ENCODE assay signal across 9 mouse cellular contexts in genomic region chr5:107320703-107321102, GRCm38 (mm10). TPM values are rescaled to one million over a fixed set of nuclear protein-coding genes. Genes with fewer than 3 reads are reported as not detected.
DNase-seq lines count a peak whose midpoint lies in the region; ATAC-seq lines count a peak whose summit lies in the region.
"Had no signal": no experiment of that assay in that cellular context is flagged by ENCODE, and none has a peak within 500 bp of the region (broad histone marks: within the 10 kb centered on the region; RNA-seq: fewer than 3 reads in every experiment).

No protein-coding gene starts in this region.

- peak; percentile 46 for DNase-seq in adrenal gland, postnatal 10 days
- DNase-seq in adrenal gland, postnatal 4 days (ENCODE audit: low spot score in 2 of 2) = no peak
- peak; percentile 9 to 39 for DNase-seq in left cerebral cortex, postnatal 14 days (ENCODE audit: low spot score in 2 of 2)
- no peak for DNase-seq in left cerebral cortex, adult 8-10 months (ENCODE audit: low spot score in 2 of 2)
- DNase-seq in c-Kit-negative CD71-positive TER-119-positive erythroid progenitor cells, embryonic 14.5 days (ENCODE audit: low read depth, low spot score) = peak; percentile 5
- DNase-seq in induced T-regulatory cell, adult 2 months (ENCODE audit: low read depth) = peak; percentile 66
- peak; percentile 63 for DNase-seq in splenic B cell, adult 2 months (ENCODE audit: low read depth, low spot score)

- H3K36me3 ChIP-seq in splenic B cell, adult 2 months (ENCODE audit: control insufficient read depth, insufficient read depth, low read length, poor library complexity, severe bottlenecking) = no peaks in the 10 kb centered on the region
- H3K36me3 ChIP-seq: hindbrain, embryonic 15.5 days had no signal

- no peaks in the 10 kb centered on the region for H3K27me3 ChIP-seq in splenic B cell, adult 2 months (ENCODE audit: control insufficient read depth, insufficient read depth, low read length, poor library complexity, severe bottlenecking)
- H3K27me3 ChIP-seq: hindbrain, embryonic 15.5 days had no signal

- no peak for ATAC-seq in monocyte, adult 5-6 weeks (replicated peaks; ENCODE audit: insufficient number of reproducible peaks, low FRiP score, low TSS enrichment, poor library complexity, severe bottlenecking)

- intact Hi-C loops in left cerebral cortex, postnatal 14 days (cut with DNase I) = loop anchor here (1.0 to 2.0 kb wide), 3 partner anchors 324 to 460 kb away; no protein-coding TSS in a partner anchor

RNA-seq across cellular contexts. Expression of gene Brdt, which starts 10.3 kb away (rescaled TPM):
- total RNA-seq in adrenal gland, postnatal 10 days (2021) = 1 to 10 TPM; 2.6 to 3.5 TPM
- total RNA-seq in adrenal gland, postnatal 4 days (2021) = 1 to 10 TPM; 5.6 to 8.2 TPM
- 10 to 100 TPM; 13.1 to 15.0 TPM for total RNA-seq in left cerebral cortex, postnatal 14 days (2021)
- 10 to 100 TPM; 11.3 to 13.8 (median 13.1) TPM for total RNA-seq in left cerebral cortex, adult 8-10 months (2022)
- 0.29 to 1.1 TPM (median 0.32 TPM) in 3 replicates for total RNA-seq in monocyte, adult 5-6 weeks (2017)

RNA-seq across cellular contexts. Expression of gene Tgfbr3, which starts 31.3 kb away (rescaled TPM):
- total RNA-seq in adrenal gland, postnatal 10 days (2021) = 100 to 1,000 TPM; 125 to 160 TPM
- 100 to 1,000 TPM; 214 to 231 TPM for total RNA-seq in adrenal gland, postnatal 4 days (2021)
- total RNA-seq in left cerebral cortex, postnatal 14 days (2021) = 1 to 10 TPM; 9.3 TPM
- 10 to 100 TPM; 14.7 to 18.7 (median 16.0) TPM for total RNA-seq in left cerebral cortex, adult 8-10 months (2022)
- 24.6 to 31.2 TPM (median 27.4 TPM) in 3 replicates for total RNA-seq in monocyte, adult 5-6 weeks (2017)

Comparison
In these comparisons a context has a peak if more than half of its experiments do, and no peak if none do; other contexts are left out.
1. DNase-seq: peak in adrenal gland, postnatal 10 days (single experiment), left cerebral cortex, postnatal 14 days (2 of 2), c-Kit-negative CD71-positive TER-119-positive erythroid progenitor cells, embryonic 14.5 days (single experiment), induced T-regulatory cell, adult 2 months (single experiment) and splenic B cell, adult 2 months (single experiment); none in adrenal gland, postnatal 4 days (0 of 2) and left cerebral cortex, adult 8-10 months (0 of 2).